Mouse (Mus musculus): Measurements from ENCODE around the gene Prelp.

Gene Prelp

GRCm38 (mm10) chr1:133933301-133934195, 12.3 kb upstream of the Prelp start:
- no peak for DNase-seq

GRCm38 (mm10) chr1:133929980-133930379, 8.8 kb upstream of the Prelp start:
- DNase-seq: no peak

- DNase-seq: no peak
These were observed 4.0 kb upstream of the Prelp start for GRCm38 (mm10) chr1:133925223-133925622.

GRCm38 (mm10) chr1:133924141-133924875, 3.1 kb upstream of the Prelp start:
- peak; percentile 63 for DNase-seq

GRCm38 (mm10) chr1:133923071-133923470, 1.9 kb upstream of the Prelp start:
- no peak for DNase-seq

GRCm38 (mm10) chr1:133920876-133921275, 338 bp downstream of the Prelp start:
- no peak for DNase-seq

GRCm38 (mm10) chr1:133920401-133920800, 813 bp downstream of the Prelp start:
- no peak for DNase-seq

GRCm38 (mm10) chr1:133918088-133918470, 3.1 kb downstream of the Prelp start:
- DNase-seq: no peak

- DNase-seq: no peak
These were observed 3.6 kb downstream of the Prelp start for GRCm38 (mm10) chr1:133917456-133918087.

- DNase-seq: no peak
These were observed 5.4 kb downstream of the Prelp start for GRCm38 (mm10) chr1:133915723-133916355.

- DNase-seq: no peak
These were observed 6.1 kb downstream of the Prelp start for GRCm38 (mm10) chr1:133915115-133915514.

- no peak for DNase-seq
These were observed 8.2 kb downstream of the Prelp start for GRCm38 (mm10) chr1:133913018-133913417.

- DNase-seq: peak; percentile 64
These were observed 9.8 kb downstream of the Prelp start for GRCm38 (mm10) chr1:133911456-133911855.

- DNase-seq: no peak
These were observed 10.2 kb downstream of the Prelp start for GRCm38 (mm10) chr1:133911008-133911407.

- no peak for DNase-seq
These were observed 11.1 kb downstream of the Prelp start for GRCm38 (mm10) chr1:133910108-133910507.

GRCm38 (mm10) chr1:133908659-133909575, 12.3 kb downstream of the Prelp start:
- no peak for DNase-seq

- DNase-seq: peak; percentile 71
These were observed 13.1 kb downstream of the Prelp start, which contains the start of gene Optc for GRCm38 (mm10) chr1:133907949-133908658. Gene Optc, minus strand, starts transcription at chr1:133907999.

GRCm38 (mm10) chr1:133906420-133906819, 14.8 kb downstream of the Prelp start:
- DNase-seq: no peak

GRCm38 (mm10) chr1:133900825-133901224, 20.4 kb downstream of the Prelp start:
- DNase-seq: no peak

- no peak for DNase-seq
These were observed 22.1 kb downstream of the Prelp start for GRCm38 (mm10) chr1:133899043-133899542.

GRCm38 (mm10) chr1:133897293-133897692, 23.9 kb downstream of the Prelp start:
- DNase-seq: no peak

Measured in right cerebral cortex, postnatal 25 days (tissue).